Mouse (Mus musculus) fibroblast of lung, adult 2 months (primary cell): Measurements from ENCODE around the gene Tex14.
"Not testable (repeated sequence)": the region's sequence is repeated elsewhere in the genome, so short reads cannot be mapped to it uniquely, and the experiment has no call there.

Experiments
- DNase-seq: peaks from one replicate; pipeline ENCODE4 v3.0.0-alpha.2; 2011; ENCODE audit warnings: low read depth

Gene Tex14

GRCm38 (mm10) chr11:87404876-87405275 lies at the start of gene Tex14, which contains the start of gene Rad51c:
TSS of gene Tex14 (plus strand) at chr11:87405065.
TSS of gene Rad51c (minus strand) at chr11:87404954.
- no peak for DNase-seq

GRCm38 (mm10) chr11:87357317-87358300 lies 47.3 kb upstream of the Tex14 start:
- DNase-seq, result no peak

- peak; percentile 2 for DNase-seq
Measured at GRCm38 (mm10) chr11:87358331-87359261, 46.3 kb upstream of the Tex14 start, which contains the start of gene Ppm1e. TSS of gene Ppm1e (minus strand) at chr11:87359023.

- DNase-seq, result no peak
Measured at GRCm38 (mm10) chr11:87359262-87359612, 45.6 kb upstream of the Tex14 start.

- DNase-seq, result no peak
Measured at GRCm38 (mm10) chr11:87365120-87365519, 39.7 kb upstream of the Tex14 start.

- no peak for DNase-seq
Measured at GRCm38 (mm10) chr11:87367061-87367460, 37.8 kb upstream of the Tex14 start.

GRCm38 (mm10) chr11:87367865-87368580 lies 36.8 kb upstream of the Tex14 start:
- DNase-seq, result no peak

GRCm38 (mm10) chr11:87384551-87384950 lies 20.3 kb upstream of the Tex14 start:
- no peak for DNase-seq

GRCm38 (mm10) chr11:87385676-87386075 lies 19.2 kb upstream of the Tex14 start:
- no peak for DNase-seq

GRCm38 (mm10) chr11:87393855-87394254 lies 11.0 kb upstream of the Tex14 start:
- peak; percentile 17 for DNase-seq

- no peak for DNase-seq
Measured at GRCm38 (mm10) chr11:87398402-87398801, 6.5 kb upstream of the Tex14 start.

GRCm38 (mm10) chr11:87404111-87404853 lies 583 bp upstream of the Tex14 start:
- DNase-seq, result peak; percentile 91

GRCm38 (mm10) chr11:87413412-87413811 lies 8.5 kb downstream of the Tex14 start:
- DNase-seq, result not testable (repeated sequence)

- DNase-seq, result no peak
Measured at GRCm38 (mm10) chr11:87416120-87416519, 11.3 kb downstream of the Tex14 start.

GRCm38 (mm10) chr11:87420861-87421260 lies 16.0 kb downstream of the Tex14 start:
- DNase-seq, result no peak

- DNase-seq, result no peak
Measured at GRCm38 (mm10) chr11:87421760-87422201, 16.9 kb downstream of the Tex14 start.

GRCm38 (mm10) chr11:87422511-87423340 lies 17.9 kb downstream of the Tex14 start:
- peak; percentile 91 for DNase-seq

- no peak for DNase-seq
Measured at GRCm38 (mm10) chr11:87423551-87424325, 18.9 kb downstream of the Tex14 start.

GRCm38 (mm10) chr11:87426121-87426449 lies 21.2 kb downstream of the Tex14 start:
- DNase-seq, result no peak
